In genomic region chr11:96849145-96849544, GRCm38 (mm10) we compare ENCODE assay signal across 8 mouse cellular contexts. TPM values are rescaled to one million over a fixed set of nuclear protein-coding genes. Genes with fewer than 3 reads are reported as not detected.
DNase-seq lines count a peak whose midpoint lies in the region; ATAC-seq and TF ChIP-seq lines count a peak whose summit lies in the region.
"Not testable (repeated sequence)": the region's sequence is repeated elsewhere in the genome, so short reads cannot be mapped to it uniquely, and the experiment has no call there.

No protein-coding gene starts in this region.

- WGBS in heart, embryonic 10.5 days: 68% methylated on average over 5 of the region's 5 CpGs
- 67% methylated on average over 5 of the region's 5 CpGs for WGBS in hindbrain, embryonic 13.5 days
- 73% methylated on average over 5 of the region's 5 CpGs for WGBS in kidney, embryonic 15.5 days
- WGBS in liver, embryonic 11.5 days: 64% methylated on average over 5 of the region's 5 CpGs
- 81% methylated on average over 4 of the region's 5 CpGs for WGBS in macrophage (ENCODE audit: missing documents)
- WGBS in neural tube, embryonic 15.5 days: 80% methylated on average over 5 of the region's 5 CpGs

- not testable (repeated sequence) for H3K79me2 ChIP-seq in macrophage (ENCODE audit: inconsistent target)

- not testable (repeated sequence) for H3K27ac ChIP-seq in ES-Bruce4 (ENCODE audit: insufficient read depth, low read length); embryonic fibroblast, embryonic 13.5 days (ENCODE audit: insufficient read depth, low read length); hindbrain, embryonic 13.5 days; liver, embryonic 11.5 days (ENCODE audit: low read depth, low read length); macrophage; neural tube, embryonic 15.5 days (replicated peaks)
- H3K27ac ChIP-seq in heart, embryonic 10.5 days: peak overlapping the region; percentile 91
- peak overlapping the region; percentile 45; the same call in 1 of the 2 replicates for H3K27ac ChIP-seq in kidney, embryonic 15.5 days

- TF ChIP-seq POLR2A in ES-Bruce4 (IDR thresholded peaks at IDR 0.05; ENCODE audit: insufficient read depth, low read length); embryonic fibroblast, embryonic 13.5 days (IDR thresholded peaks at IDR 0.05; ENCODE audit: low read depth, low read length): not testable (repeated sequence)

- TF ChIP-seq EP300 in ES-Bruce4 (IDR thresholded peaks at IDR 0.05; ENCODE audit: insufficient read depth, low read depth, low read length): not testable (repeated sequence)

- H3K4me2 ChIP-seq in hindbrain, embryonic 13.5 days: peak overlapping the region; percentile 67
- H3K4me2 ChIP-seq in kidney, embryonic 15.5 days: peak overlapping the region; percentile 88
- peak overlapping the region; percentile 83 for H3K4me2 ChIP-seq in liver, embryonic 11.5 days
- peak overlapping the region; percentile 77 for H3K4me2 ChIP-seq in neural tube, embryonic 15.5 days

- H3K4me1 ChIP-seq in ES-Bruce4 (ENCODE audit: control insufficient read depth, insufficient read depth, low read length); embryonic fibroblast, embryonic 13.5 days (ENCODE audit: control insufficient read depth, insufficient read depth, low read length); heart, embryonic 10.5 days; liver, embryonic 11.5 days (replicated peaks; ENCODE audit: control insufficient read depth, insufficient read depth, low read length): not testable (repeated sequence)
- peaks cover 11% of the 10 kb centered on the region for H3K4me1 ChIP-seq in hindbrain, embryonic 13.5 days (replicated peaks)
- H3K4me1 ChIP-seq in kidney, embryonic 15.5 days: peaks cover 19% of the 10 kb centered on the region
- peaks cover 13% of the 10 kb centered on the region for H3K4me1 ChIP-seq in neural tube, embryonic 15.5 days

- not testable (repeated sequence) for DNase-seq in heart, embryonic 10.5 days (ENCODE audit: low spot score); liver, embryonic 11.5 days (ENCODE audit: low spot score)

- not testable (repeated sequence) for H3K4me3 ChIP-seq in ES-Bruce4 (ENCODE audit: low read depth, low read length)
- H3K4me3 ChIP-seq in embryonic fibroblast, embryonic 13.5 days (ENCODE audit: insufficient read depth, low read length): peak overlapping the region; percentile 53; the same call in 1 of the 2 replicates
- peak overlapping the region; percentile 87 for H3K4me3 ChIP-seq in heart, embryonic 10.5 days
- peak overlapping the region; percentile 44; the same call in 1 of the 2 replicates for H3K4me3 ChIP-seq in hindbrain, embryonic 13.5 days
- peak overlapping the region; percentile 59 for H3K4me3 ChIP-seq in kidney, embryonic 15.5 days (replicated peaks)
- H3K4me3 ChIP-seq in liver, embryonic 11.5 days (ENCODE audit: low read depth, low read length): peak overlapping the region; percentile 61
- H3K4me3 ChIP-seq in macrophage (ENCODE audit: inconsistent target): peak overlapping the region; percentile 13; the same call in 1 of the 2 replicates
- peak overlapping the region; percentile 44 for H3K4me3 ChIP-seq in neural tube, embryonic 15.5 days (replicated peaks)

- H3K27me3 ChIP-seq in ES-Bruce4 (ENCODE audit: control insufficient read depth, insufficient read depth, low read length, poor library complexity, severe bottlenecking); heart, embryonic 10.5 days (ENCODE audit: insufficient read depth, poor library complexity, severe bottlenecking); kidney, embryonic 15.5 days; liver, embryonic 11.5 days (replicated peaks; ENCODE audit: control insufficient read depth, insufficient read depth, low read length); neural tube, embryonic 15.5 days (replicated peaks): not testable (repeated sequence)
- H3K27me3 ChIP-seq in hindbrain, embryonic 13.5 days: peaks cover 18% of the 10 kb centered on the region

- not testable (repeated sequence) for H3K9me3 ChIP-seq in ES-Bruce4 (replicated peaks; ENCODE audit: control insufficient read depth, insufficient read depth, low read length, poor library complexity, severe bottlenecking); heart, embryonic 10.5 days; hindbrain, embryonic 13.5 days; kidney, embryonic 15.5 days (replicated peaks); liver, embryonic 11.5 days (ENCODE audit: control insufficient read depth, low read length); neural tube, embryonic 15.5 days (replicated peaks)

- H3K36me3 ChIP-seq in ES-Bruce4 (ENCODE audit: control insufficient read depth, insufficient read depth, low read length, poor library complexity, severe bottlenecking); heart, embryonic 10.5 days; hindbrain, embryonic 13.5 days; kidney, embryonic 15.5 days; liver, embryonic 11.5 days (ENCODE audit: control insufficient read depth, insufficient read depth, low read length); macrophage (ENCODE audit: inconsistent target); neural tube, embryonic 15.5 days: not testable (repeated sequence)

- not testable (repeated sequence) for ATAC-seq in hindbrain, embryonic 13.5 days (ENCODE audit: low FRiP score); kidney, embryonic 15.5 days (replicated peaks; ENCODE audit: low FRiP score); liver, embryonic 11.5 days (replicated peaks; ENCODE audit: low FRiP score); neural tube, embryonic 15.5 days (ENCODE audit: low FRiP score)

- TF ChIP-seq CTCF in ES-Bruce4 (IDR thresholded peaks at IDR 0.05; ENCODE audit: low read depth, low read length); embryonic fibroblast, embryonic 13.5 days (IDR thresholded peaks at IDR 0.05; ENCODE audit: borderline replicate concordance, insufficient read depth, low read length): not testable (repeated sequence)

- peak overlapping the region; percentile 53 for H3K9ac ChIP-seq in ES-Bruce4 (ENCODE audit: low read depth, poor library complexity, severe bottlenecking)
- not testable (repeated sequence) for H3K9ac ChIP-seq in hindbrain, embryonic 13.5 days; kidney, embryonic 15.5 days; liver, embryonic 11.5 days (ENCODE audit: low read depth, low read length); neural tube, embryonic 15.5 days (replicated peaks)

RNA-seq across cellular contexts. Expression of gene Copz2, which starts 0.5 kb away (rescaled TPM):
- polyA plus RNA-seq in ES-Bruce4 (2011; ENCODE audit: insufficient read depth, insufficient read length, low read depth, missing spikeins) (23.9 and 26.2 TPM in 2 replicates), macrophage (2018) (11.9 to 23.0 TPM (median 16.0 TPM) in 3 replicates)
- polyA plus RNA-seq in embryonic fibroblast, embryonic 13.5 days (2011; ENCODE audit: insufficient read length, low read depth, missing spikeins): 172 and 187 TPM in 2 replicates
- 86.6 and 90.1 TPM in 2 replicates for polyA plus RNA-seq in heart, embryonic 10.5 days (2016; fragmentation: Nextera tagmentation; extraction: Ambion mirVana)
- 27.3 and 31.7 TPM in 2 replicates for polyA plus RNA-seq in hindbrain, embryonic 13.5 days (2015; fragmentation: Nextera tagmentation; extraction: Ambion mirVana)
- polyA plus RNA-seq in kidney, embryonic 15.5 days (2015; fragmentation: Nextera tagmentation; extraction: Ambion mirVana): 117 and 121 TPM in 2 replicates
- polyA plus RNA-seq in liver, embryonic 11.5 days (2014; fragmentation: Nextera tagmentation; extraction: Ambion mirVana): 33.6 and 41.2 TPM in 2 replicates
- 10 to 100 TPM in 9 of 26 experiments, 1 to 10 TPM in 17; 1.8 to 29.4 (median 6.1) TPM for total RNA-seq in macrophage (2018; cell fraction: chromatin; rRNA removed)
- 10 to 100 TPM in 13 of 26 experiments, 1 to 10 TPM in 13; 6.1 to 30.0 (median 13.8) TPM for total RNA-seq in macrophage (2018; cell fraction: cytosol; rRNA removed)
- 10 to 100 TPM in 7 of 26 experiments, 1 to 10 TPM in 19; 2.0 to 27.7 (median 5.4) TPM for total RNA-seq in macrophage (2018; cell fraction: nucleus; rRNA removed)
- 29.2 and 42.0 TPM in 2 replicates for polyA plus RNA-seq in neural tube, embryonic 15.5 days (2015; fragmentation: Nextera tagmentation; extraction: Ambion mirVana)

RNA-seq across cellular contexts. Expression of gene Nfe2l1, which starts 19.4 kb away (rescaled TPM):
- polyA plus RNA-seq in ES-Bruce4 (2011; ENCODE audit: insufficient read depth, insufficient read length, low read depth, missing spikeins): 181 and 194 TPM in 2 replicates
- polyA plus RNA-seq in embryonic fibroblast, embryonic 13.5 days (2011; ENCODE audit: insufficient read length, low read depth, missing spikeins): 370 and 371 TPM in 2 replicates
- polyA plus RNA-seq in heart, embryonic 10.5 days (2016; fragmentation: Nextera tagmentation; extraction: Ambion mirVana): 65.0 and 78.7 TPM in 2 replicates
- 69.8 and 72.6 TPM in 2 replicates for polyA plus RNA-seq in hindbrain, embryonic 13.5 days (2015; fragmentation: Nextera tagmentation; extraction: Ambion mirVana)
- polyA plus RNA-seq in kidney, embryonic 15.5 days (2015; fragmentation: Nextera tagmentation; extraction: Ambion mirVana): 78.5 and 82.1 TPM in 2 replicates
- polyA plus RNA-seq in liver, embryonic 11.5 days (2014; fragmentation: Nextera tagmentation; extraction: Ambion mirVana): 27.6 and 28.9 TPM in 2 replicates
- total RNA-seq in macrophage (2018; cell fraction: chromatin; rRNA removed): 100 to 1,000 TPM in 25 of 26 experiments, 10 to 100 TPM in 1; 97.9 to 361 (median 196) TPM
- 100 to 1,000 TPM in 25 of 26 experiments, 10 to 100 TPM in 1; 98.7 to 304 (median 159) TPM for total RNA-seq in macrophage (2018; cell fraction: cytosol; rRNA removed)
- 100 to 1,000 TPM; 116 to 523 (median 261) TPM for total RNA-seq in macrophage (2018; cell fraction: nucleus; rRNA removed)
- polyA plus RNA-seq in macrophage (2018): 85.5 to 118 TPM (median 95.5 TPM) in 3 replicates
- polyA plus RNA-seq in neural tube, embryonic 15.5 days (2015; fragmentation: Nextera tagmentation; extraction: Ambion mirVana): 71.8 and 78.2 TPM in 2 replicates
